Mouse (Mus musculus): Measurements from ENCODE around the gene Hoxa1. TPM values are rescaled to one million over a fixed set of nuclear protein-coding genes. Genes with fewer than 3 reads are reported as not detected.

Hoxa1 gene
- polyA plus RNA-seq, 3 experiments from 2014 or later, result not detected

- no peak for ATAC-seq
These were observed 446 bp downstream of the Hoxa1 start for GRCm38 (mm10) chr6:52157466-52158275.

DNA sequence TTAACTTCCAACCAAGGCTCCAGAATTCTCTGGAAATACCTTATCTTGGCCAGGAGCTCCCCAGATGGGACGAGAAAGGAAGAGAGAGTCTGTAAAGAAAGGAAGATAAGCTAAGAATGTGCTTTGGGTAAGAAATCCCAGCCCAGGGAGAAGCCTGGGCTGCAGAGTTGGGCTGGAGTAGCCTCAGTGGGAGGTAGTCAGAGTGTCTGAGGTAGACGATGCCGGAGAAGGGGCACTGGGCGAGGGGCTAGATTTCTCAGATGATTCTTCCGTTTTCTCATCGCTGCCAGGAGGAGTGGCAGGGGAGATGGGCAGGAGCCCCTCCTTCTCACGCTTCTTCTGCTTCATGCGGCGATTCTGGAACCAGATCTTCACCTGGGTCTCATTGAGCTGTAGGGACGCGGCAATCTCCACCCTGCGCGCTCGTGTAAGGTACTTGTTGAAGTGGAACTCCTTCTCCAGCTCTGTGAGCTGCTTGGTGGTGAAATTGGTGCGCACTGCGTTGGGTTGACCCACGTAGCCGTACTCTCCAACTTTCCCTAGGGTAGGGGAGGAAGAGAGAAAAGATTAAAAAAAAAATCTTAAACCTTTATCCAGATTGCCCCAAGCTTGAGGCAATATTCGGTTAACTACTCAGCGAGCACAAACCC is 1.4 kb downstream of the Hoxa1 start:
- ATAC-seq, result no peak

- no peak for ATAC-seq
These were observed 2.6 kb downstream of the Hoxa1 start for GRCm38 (mm10) chr6:52155471-52155870.

GRCm38 (mm10) chr6:52154044-52154443 is 4.1 kb downstream of the Hoxa1 start:
- ATAC-seq, result no peak

- no peak for ATAC-seq
These were observed 4.8 kb downstream of the Hoxa1 start for GRCm38 (mm10) chr6:52153270-52153669.

- ATAC-seq, result no peak
These were observed 5.6 kb downstream of the Hoxa1 start for GRCm38 (mm10) chr6:52152226-52153193.

DNA sequence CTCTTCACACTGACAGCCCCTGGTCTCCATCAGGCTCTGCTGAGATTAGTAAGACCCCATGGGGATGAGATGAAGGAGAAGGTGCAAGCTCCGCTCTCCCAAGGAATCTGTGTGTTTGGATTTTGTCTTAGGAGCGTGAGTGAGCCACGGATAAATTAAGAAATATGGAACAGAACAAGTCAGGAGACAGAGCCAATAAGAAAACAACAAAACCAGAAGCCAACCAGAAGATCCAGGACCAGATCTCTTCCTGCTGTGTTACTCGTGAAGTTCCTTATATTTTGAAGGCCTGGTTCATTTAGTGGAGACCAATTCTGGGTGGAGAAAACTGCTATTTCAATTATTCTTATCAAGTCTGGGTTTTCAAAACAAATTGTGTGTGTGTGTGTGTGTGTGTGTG is 6.5 kb downstream of the Hoxa1 start:
- ATAC-seq, result no peak

GRCm38 (mm10) chr6:52150401-52150966 is 7.6 kb downstream of the Hoxa1 start:
- ATAC-seq, result no peak

DNA sequence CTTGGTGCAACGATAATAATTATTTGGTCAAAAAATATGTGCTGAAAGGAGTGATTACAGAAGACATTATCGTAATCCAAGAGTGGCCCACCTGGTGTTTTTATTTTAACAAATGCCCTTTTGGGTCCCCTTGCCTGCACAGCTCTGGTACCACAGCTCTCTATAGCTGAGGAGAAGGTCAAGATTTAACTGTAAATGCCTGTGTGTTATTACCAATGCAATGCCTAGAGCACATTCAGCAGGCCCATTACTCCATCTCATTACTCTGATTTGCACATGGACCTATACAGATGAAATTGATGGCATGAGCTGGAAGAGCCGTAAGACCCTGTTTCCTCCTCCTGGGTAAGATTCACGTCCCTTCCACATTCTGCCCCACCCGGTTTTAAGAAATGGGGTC is 19.0 kb downstream of the Hoxa1 start:
- ATAC-seq, result no peak

- no peak for ATAC-seq
These were observed 19.5 kb downstream of the Hoxa1 start for GRCm38 (mm10) chr6:52138576-52138975.

GRCm38 (mm10) chr6:52137841-52138535 is 20.1 kb downstream of the Hoxa1 start:
- no peak for ATAC-seq

- ATAC-seq, result no peak
These were observed 34.4 kb downstream of the Hoxa1 start for GRCm38 (mm10) chr6:52123673-52124072.

DNA sequence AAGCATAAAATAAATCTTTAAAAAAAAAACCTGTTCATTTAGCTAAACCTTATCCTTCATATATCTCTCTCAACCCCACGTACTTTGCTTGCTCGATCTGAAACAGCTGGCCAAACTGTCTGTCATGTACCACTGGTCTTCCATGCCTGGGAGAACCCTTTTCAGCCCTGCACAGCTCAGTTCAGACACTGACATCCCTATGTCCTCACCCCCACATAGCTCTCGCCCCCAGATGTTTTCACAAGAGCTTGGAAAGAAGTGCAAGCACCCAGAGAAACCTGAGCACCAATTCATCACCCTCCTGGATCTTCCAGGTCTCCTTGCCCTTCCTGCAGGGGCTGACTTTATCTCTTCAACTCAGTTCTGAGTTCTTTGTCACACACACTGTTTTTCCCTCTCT is 36.9 kb downstream of the Hoxa1 start:
- no peak for ATAC-seq

- ATAC-seq, result no peak
These were observed 39.0 kb downstream of the Hoxa1 start for GRCm38 (mm10) chr6:52118903-52119635.

DNA sequence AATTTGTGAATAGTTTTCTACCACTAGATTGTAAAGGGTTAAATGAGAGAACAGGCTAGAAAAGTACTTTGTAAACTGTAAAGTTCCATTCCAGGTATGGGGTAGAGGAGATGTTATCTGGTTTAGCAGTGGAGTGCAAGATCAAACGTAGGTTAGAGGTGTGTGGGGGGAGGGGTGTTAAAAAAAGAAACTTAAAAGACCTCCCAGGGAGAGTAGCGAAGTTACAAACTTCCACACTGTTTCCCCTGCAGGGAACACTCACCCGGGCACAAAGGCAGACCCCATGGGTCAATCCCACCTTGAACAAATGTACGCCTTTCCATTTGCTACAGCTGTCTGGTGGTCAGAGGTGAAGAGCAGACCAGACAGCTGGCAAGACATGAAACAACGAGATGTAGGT is 42.2 kb downstream of the Hoxa1 start:
- ATAC-seq, result no peak

GRCm38 (mm10) chr6:52111846-52112245 is 46.3 kb downstream of the Hoxa1 start:
- no peak for ATAC-seq

DNA sequence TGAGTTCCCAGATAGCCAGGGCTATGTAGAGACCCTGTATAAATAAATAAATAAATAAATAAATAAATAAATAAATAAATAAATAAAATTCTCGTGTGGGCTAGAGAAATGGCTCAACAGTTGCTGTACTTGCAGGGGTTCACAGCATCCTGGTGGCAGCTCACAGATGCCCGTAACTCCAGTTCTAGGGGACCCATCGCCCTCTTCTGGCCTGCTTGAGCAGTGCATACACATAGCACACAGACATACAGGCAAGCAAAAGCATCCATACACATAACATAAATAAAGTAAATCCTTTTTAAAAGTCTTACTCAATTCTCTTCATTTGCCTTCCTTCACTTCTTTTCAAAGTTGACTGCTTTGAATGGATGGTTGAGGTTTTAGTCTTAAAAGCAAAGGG is 50.7 kb downstream of the Hoxa1 start:
- ATAC-seq, result no peak

DNA sequence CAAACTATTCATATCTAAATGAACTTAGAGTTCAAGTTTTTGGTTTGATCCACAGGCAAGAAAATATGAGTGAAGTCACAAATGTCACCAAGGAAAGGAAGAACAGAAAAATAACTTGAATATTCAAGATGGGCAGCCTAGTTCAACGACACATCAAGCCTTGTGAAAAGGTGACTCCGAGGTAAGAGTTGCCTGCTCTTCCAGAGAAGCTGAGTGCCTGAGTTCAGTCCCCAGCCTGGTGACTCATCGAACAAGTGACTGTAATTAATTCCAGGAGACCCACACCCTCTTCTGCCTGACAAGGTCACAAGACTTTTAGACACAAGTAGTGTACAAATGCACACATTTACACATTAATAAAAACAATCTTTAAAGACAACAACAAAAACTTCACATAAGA is 51.4 kb downstream of the Hoxa1 start:
- ATAC-seq, result no peak

DNA sequence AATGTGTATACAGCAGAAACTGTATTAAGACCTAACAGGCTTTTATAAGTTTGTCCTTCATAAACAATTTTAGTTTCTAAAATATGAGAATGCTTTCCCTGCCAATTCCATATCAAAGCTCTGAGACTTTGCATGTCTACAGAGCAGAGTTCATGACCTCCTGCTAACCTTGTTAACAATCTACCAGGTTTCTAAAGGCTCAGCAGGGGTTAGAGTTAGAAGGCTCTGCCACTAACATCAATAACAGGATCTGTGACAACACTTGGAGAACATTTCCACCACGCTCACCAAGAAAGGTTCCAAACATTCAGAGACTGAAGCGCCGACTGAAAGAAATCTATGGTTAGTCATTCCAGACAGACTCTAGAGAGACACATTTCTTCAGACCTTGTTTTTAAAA is 51.9 kb downstream of the Hoxa1 start:
- ATAC-seq, result no peak

Measured in inflammation-experienced regulatory T-cells, adult 6 months (primary cell).